Mouse (Mus musculus): Measurements from ENCODE around the gene Ms4a4b.

DNA sequence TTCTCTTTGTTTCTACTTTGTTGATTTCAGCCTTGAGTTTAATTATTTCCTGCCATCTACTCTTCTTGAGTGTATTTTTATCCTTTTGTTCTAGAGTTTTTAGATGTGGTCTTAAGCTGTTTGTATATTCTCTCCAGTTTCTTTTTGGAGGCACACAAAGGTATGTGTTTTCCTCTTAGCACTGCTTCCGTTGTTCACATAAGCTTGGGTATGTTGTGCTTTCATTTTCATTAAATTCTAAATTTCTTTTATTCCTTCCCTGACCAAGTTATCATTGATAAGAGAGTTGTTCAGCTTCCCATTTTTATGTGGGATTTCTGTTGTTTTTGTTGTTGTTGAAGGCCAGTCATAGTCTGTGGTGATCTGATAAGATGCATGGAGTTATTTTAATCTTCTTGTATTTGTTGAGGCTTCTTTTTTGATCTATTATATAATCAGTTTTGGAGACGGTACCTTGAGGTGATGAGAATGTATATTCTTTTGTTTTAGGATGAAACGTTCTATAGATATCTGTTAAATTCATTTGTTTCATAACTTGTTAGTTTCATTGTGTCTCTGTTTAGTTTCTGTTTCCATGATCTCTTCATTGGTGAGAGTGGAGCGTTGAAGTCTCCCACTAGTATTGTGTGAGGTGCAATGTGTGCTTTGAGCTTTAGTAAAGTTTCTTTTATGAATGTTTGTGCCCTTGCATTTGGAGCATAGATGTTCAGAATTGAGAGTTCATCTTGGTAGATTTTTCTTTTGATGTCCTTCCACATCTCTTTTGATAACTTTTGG is 8.1 kb upstream of the Ms4a4b start:
- TF ChIP-seq CTCF (IDR thresholded peaks at IDR 0.05) (no peak), EP300 (IDR thresholded peaks at IDR 0.05) (no peak)
